Mouse (Mus musculus) cortical plate, adult 2 months (tissue): ENCODE results near the gene Phgr1. TPM values are rescaled to one million over a fixed set of nuclear protein-coding genes. Genes with fewer than 3 reads are reported as not detected.

Experiments
- H3K27ac ChIP-seq: fragments of 200-500 bp; 2 replicates; pipeline ENCODE4 v1.5.1; 2012; ENCODE audit warnings: low read length, control low read depth, inconsistent platforms; ENCODE audit not compliant: insufficient read depth
- H3K4me1 ChIP-seq: fragments of 200-500 bp; 2 replicates; pipeline ENCODE4 v1.6.1; 2011; ENCODE audit warnings: low read length; ENCODE audit not compliant: control insufficient read depth, insufficient read depth
- H3K4me3 ChIP-seq: fragments of 200-500 bp; 2 replicates; pipeline ENCODE4 v1.5.1; 2011; ENCODE audit warnings: mild to moderate bottlenecking, low read length, control low read depth; ENCODE audit not compliant: insufficient read depth
- CTCF ChIP-seq: fragments of 200-500 bp; IDR thresholded peaks from 2 replicates; pipeline ENCODE4 v1.5.1; 2011; ENCODE audit warnings: mild to moderate bottlenecking, control low read depth, low read length; ENCODE audit not compliant: insufficient read depth; ENCODE audit errors: extremely low read depth
- POLR2A ChIP-seq: fragments of 200-500 bp; IDR thresholded peaks from 2 replicates; pipeline ENCODE4 v1.6.1; 2011; ENCODE audit warnings: mild to moderate bottlenecking, low read length, control low read depth; ENCODE audit not compliant: insufficient read depth; ENCODE audit errors: extremely low read depth
- polyA plus RNA-seq: library from polyadenylated mRNA; depleted of rRNA; stranded (reverse); fragments of >200 nt; gene quantifications from 2 replicates; pipeline ENCODE4 v1.2.3, GENCODE M21; 2012

Gene Phgr1
- polyA plus RNA-seq, 1 experiment: not detected

- H3K27ac ChIP-seq: no peak overlapping the region
- no peak overlapping the region for H3K4me3 ChIP-seq
- H3K4me1 ChIP-seq: peaks cover 12% of the 10 kb centered on the region
- TF ChIP-seq CTCF: no peak
- TF ChIP-seq POLR2A: no peak
Observed at GRCm38 (mm10) chr2:118749341-118749884, 23.2 kb upstream of the Phgr1 start.

DNA sequence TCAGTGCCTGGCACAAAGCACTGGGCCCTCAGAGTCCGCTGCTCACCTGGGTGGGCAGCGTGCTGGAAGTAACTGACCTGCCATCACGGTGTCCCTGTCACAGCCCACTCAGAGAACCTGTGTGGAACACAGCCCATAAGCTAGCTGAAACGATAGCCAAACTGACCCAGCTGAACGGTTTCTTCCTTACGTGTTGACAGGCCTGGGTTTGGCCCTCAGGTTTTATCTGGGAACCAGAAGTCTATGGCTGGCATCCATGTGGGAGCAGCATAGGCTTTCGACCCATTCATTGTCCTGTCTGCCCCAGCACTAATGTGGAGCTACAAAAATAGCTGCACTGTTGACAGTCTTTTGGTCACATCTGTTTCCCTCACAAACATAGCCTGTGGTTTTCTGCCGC lies 22.1 kb upstream of the Phgr1 start:
- TF ChIP-seq POLR2A (no peak), CTCF (no peak)
- H3K4me1 ChIP-seq: peaks cover 9% of the 10 kb centered on the region

DNA sequence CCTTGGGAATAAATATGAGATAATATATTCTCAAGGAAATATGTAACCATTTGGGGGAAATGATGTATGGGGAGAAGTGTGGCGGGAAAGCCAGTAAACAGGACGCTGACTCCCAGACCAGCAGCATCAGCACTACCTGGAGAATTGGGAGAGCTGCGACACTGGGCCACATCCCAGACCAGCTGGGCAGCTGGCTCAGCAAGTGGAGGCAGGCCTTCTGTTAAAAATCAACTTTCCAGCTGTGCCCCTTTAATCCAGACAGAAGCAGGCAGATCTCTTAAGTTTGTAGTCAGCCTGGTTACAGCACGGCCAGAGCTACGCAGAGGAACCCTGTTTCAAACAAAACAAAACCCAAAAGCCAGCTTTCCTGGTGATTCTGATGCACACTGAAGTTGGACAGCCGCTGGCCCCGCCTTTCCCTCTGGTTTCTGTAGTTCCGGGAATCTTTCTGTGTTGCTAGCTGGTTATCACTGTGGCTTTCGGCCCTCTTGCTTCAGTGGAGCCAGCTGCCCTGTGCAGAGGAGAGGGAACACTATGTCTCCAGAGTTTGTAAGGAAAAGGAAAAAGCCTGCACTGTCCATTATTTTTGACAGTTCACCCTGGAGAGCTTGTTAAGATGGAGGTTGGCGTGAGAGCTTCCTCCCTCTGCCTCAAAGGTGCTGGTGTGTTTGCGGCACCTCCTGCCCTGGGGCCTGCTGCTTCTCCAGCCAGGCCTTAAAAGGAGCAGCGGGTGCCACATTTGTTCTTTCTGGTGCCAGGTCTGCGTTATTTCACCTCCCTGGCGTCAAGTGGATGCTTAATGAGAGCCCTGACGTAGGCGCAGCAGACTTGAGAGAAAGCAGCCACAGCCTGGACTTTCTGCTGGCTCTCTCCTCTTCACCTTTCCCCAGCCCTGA lies 20.4 kb upstream of the Phgr1 start:
- TF ChIP-seq POLR2A (no peak), CTCF (no peak)
- H3K27ac ChIP-seq: no peak overlapping the region
- no peak overlapping the region for H3K4me3 ChIP-seq
- H3K4me1 ChIP-seq: peaks cover 9% of the 10 kb centered on the region

More for the DNA sequence above, 22.1 kb upstream of the Phgr1 start:
- no peak overlapping the region for H3K4me3 ChIP-seq
- no peak overlapping the region for H3K27ac ChIP-seq

DNA sequence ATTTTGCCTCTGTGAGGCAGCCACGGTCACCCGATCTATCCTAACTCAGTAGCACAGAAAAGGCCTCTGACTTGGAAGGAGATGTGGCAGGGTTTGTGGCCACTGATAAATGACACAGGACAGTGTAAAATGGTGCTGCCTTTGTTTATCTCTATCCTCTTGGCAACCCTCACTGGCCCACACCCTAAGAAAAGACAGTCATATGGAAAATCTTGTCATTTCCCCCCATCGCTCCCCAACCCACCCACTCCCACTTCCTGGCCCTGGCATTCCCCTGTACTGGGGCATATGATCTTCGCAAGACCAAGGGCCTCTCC lies 19.8 kb upstream of the Phgr1 start:
- H3K4me1 ChIP-seq: peaks cover 5% of the 10 kb centered on the region
- no peak overlapping the region for H3K4me3 ChIP-seq
- TF ChIP-seq CTCF (no peak), POLR2A (no peak)
- H3K27ac ChIP-seq: no peak overlapping the region

- no peak overlapping the region for H3K27ac ChIP-seq
- TF ChIP-seq CTCF (no peak), POLR2A (no peak)
- no peak overlapping the region for H3K4me3 ChIP-seq
- peaks cover 1% of the 10 kb centered on the region; the same call in 1 of the 2 replicates for H3K4me1 ChIP-seq
Observed at GRCm38 (mm10) chr2:118754143-118754542, 18.4 kb upstream of the Phgr1 start.

- no peak overlapping the region for H3K27ac ChIP-seq
- H3K4me3 ChIP-seq: no peak overlapping the region
- TF ChIP-seq CTCF (no peak), POLR2A (no peak)
Observed at GRCm38 (mm10) chr2:118755407-118755806, 17.2 kb upstream of the Phgr1 start.

GRCm38 (mm10) chr2:118756103-118756502 lies 16.5 kb upstream of the Phgr1 start:
- no peak for TF ChIP-seq CTCF
- Histone ChIP-seq H3K4me3 (no peak overlapping the region), H3K4me1 (no peaks in the 10 kb centered on the region), H3K27ac (no peak overlapping the region)

More at GRCm38 (mm10) chr2:118755407-118755806, 17.2 kb upstream of the Phgr1 start:
- no peaks in the 10 kb centered on the region for H3K4me1 ChIP-seq

DNA sequence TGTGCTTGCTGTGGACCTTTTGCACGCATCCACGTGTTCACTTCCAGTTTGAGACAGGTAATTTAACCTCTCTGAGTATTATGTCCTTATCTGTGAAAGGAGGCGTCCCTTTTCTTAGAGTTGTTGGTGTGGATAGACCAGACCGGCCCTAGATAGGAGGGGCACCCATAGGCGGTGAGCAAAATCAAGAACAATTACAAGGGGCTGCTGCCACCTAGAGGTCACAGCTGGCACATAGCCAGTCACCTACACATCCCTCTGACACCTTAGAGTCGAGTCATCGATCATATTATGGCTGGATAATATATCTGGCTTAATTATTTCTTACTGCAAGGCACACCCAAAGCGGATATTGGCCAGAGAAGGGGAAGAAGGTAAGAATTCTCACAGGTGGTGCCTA lies 12.7 kb upstream of the Phgr1 start:
- no peak overlapping the region for H3K4me3 ChIP-seq
- peaks cover 8% of the 10 kb centered on the region for H3K4me1 ChIP-seq
- no peak overlapping the region for H3K27ac ChIP-seq
- peak; percentile 44; the same call in 1 of the 2 replicates for TF ChIP-seq CTCF
- no peak for TF ChIP-seq POLR2A

- no peak overlapping the region for H3K4me3 ChIP-seq
- no peak for TF ChIP-seq CTCF
- no peak for TF ChIP-seq POLR2A
- H3K27ac ChIP-seq: no peak overlapping the region
- peaks cover 8% of the 10 kb centered on the region for H3K4me1 ChIP-seq
Observed at GRCm38 (mm10) chr2:118760311-118761025, 12.1 kb upstream of the Phgr1 start.
